Mouse (Mus musculus) kidney, postnatal 25 days (tissue): ENCODE measurements around the gene Olfr491.

Experiments
- DNase-seq, 2 experiments: peaks; one replicate each; pipeline ENCODE4 v3.0.0; 2021; ENCODE audit warnings: mixed read lengths in 2 of 2

The Olfr491 gene

GRCm38 (mm10) chr7:108313151-108313550, at the start of gene Olfr491:
TSS of gene Olfr491 (plus strand) at chr7:108313451.
- DNase-seq = no peak

- DNase-seq = no peak
These were observed 24.4 kb upstream of the Olfr491 start, which contains the start of gene Olfr490 for GRCm38 (mm10) chr7:108288834-108289233. TSS of gene Olfr490 (minus strand) at chr7:108288934.

- DNase-seq = no peak
These were observed 10.3 kb downstream of the Olfr491 start, which contains the start of gene Olfr492 for GRCm38 (mm10) chr7:108323574-108323973. TSS of gene Olfr492 (minus strand) at chr7:108323674.

- DNase-seq = no peak
These were observed 33.6 kb downstream of the Olfr491 start, which contains the start of gene Olfr493 for GRCm38 (mm10) chr7:108346879-108347278. TSS of gene Olfr493 (minus strand) at chr7:108346979.

- DNase-seq = no peak
These were observed 51.8 kb downstream of the Olfr491 start, which contains the start of gene Olfr494 for GRCm38 (mm10) chr7:108365035-108365434. TSS of gene Olfr494 (plus strand) at chr7:108365335.
